Mouse (Mus musculus) lung, embryonic 16.5 days (tissue): ENCODE measurements around the gene Snrpg. TPM values are rescaled to one million over a fixed set of nuclear protein-coding genes. Genes with fewer than 3 reads are reported as not detected.

Source experiments
- ATAC-seq: fragments of 200-750 bp; cut with Nextera tagmentation; 2 replicates; pipeline ENCODE4 v1.8.0; 2017; ENCODE audit warnings: low read depth, mild to moderate bottlenecking, moderate library complexity
- H3K27ac ChIP-seq: fragments of 300-500 bp; sonication (generic); 2 replicates; pipeline ENCODE4 v1.5.1; 2014; ENCODE audit warnings: mild to moderate bottlenecking, control low read depth, low read length
- H3K27me3 ChIP-seq: fragments of 300-500 bp; sonication (generic); 2 replicates; pipeline ENCODE4 v1.6.1; 2014; ENCODE audit warnings: low read depth, low read length, mixed read lengths; ENCODE audit not compliant: control insufficient read depth, insufficient read depth
- H3K36me3 ChIP-seq: fragments of 300-500 bp; sonication (generic); 2 replicates; pipeline ENCODE4 v1.6.1; 2014; ENCODE audit warnings: low read length; ENCODE audit not compliant: control insufficient read depth, insufficient read depth
- H3K4me1 ChIP-seq: fragments of 300-500 bp; sonication (generic); replicated peaks from 2 replicates; pipeline ENCODE4 v1.6.1; 2014; ENCODE audit warnings: low read length, mixed read lengths; ENCODE audit not compliant: control insufficient read depth, insufficient read depth
- H3K4me2 ChIP-seq: fragments of 300-500 bp; sonication (generic); 2 replicates; pipeline ENCODE4 v1.6.1; 2014; ENCODE audit warnings: low read depth, low read length, control low read depth
- H3K4me3 ChIP-seq: fragments of 300-500 bp; sonication (generic); 2 replicates; pipeline ENCODE4 v1.5.1; 2014; ENCODE audit warnings: mild to moderate bottlenecking, low read length, control low read depth
- H3K9ac ChIP-seq: fragments of 300-500 bp; sonication (generic); 2 replicates; pipeline ENCODE4 v1.6.1; 2014; ENCODE audit warnings: low read length, control low read depth
- H3K9me3 ChIP-seq: fragments of 300-500 bp; sonication (generic); 2 replicates; pipeline ENCODE4 v1.6.1; 2016; ENCODE audit warnings: low read length; ENCODE audit not compliant: control insufficient read depth
- WGBS: fragments of 180-500 bp; shearing (Covaris S2); extraction: QIAGEN DNeasy Blood & Tissue Kit; methylation state at CpG from one replicate; pipeline ENCODE4 v1.1.7; 2014; 5-methylcytosine and 5-hydroxymethylcytosine counted together
- polyA plus RNA-seq: library from polyadenylated mRNA; unstranded; fragments of >200 nt; fragmentation: Nextera tagmentation; extraction: Ambion mirVana; gene quantifications from 2 replicates; pipeline ENCODE4 v1.2.1, GENCODE M21; 2015

Gene Snrpg
- polyA plus RNA-seq, 1 experiment from 2014 or later = 523 TPM

DNA sequence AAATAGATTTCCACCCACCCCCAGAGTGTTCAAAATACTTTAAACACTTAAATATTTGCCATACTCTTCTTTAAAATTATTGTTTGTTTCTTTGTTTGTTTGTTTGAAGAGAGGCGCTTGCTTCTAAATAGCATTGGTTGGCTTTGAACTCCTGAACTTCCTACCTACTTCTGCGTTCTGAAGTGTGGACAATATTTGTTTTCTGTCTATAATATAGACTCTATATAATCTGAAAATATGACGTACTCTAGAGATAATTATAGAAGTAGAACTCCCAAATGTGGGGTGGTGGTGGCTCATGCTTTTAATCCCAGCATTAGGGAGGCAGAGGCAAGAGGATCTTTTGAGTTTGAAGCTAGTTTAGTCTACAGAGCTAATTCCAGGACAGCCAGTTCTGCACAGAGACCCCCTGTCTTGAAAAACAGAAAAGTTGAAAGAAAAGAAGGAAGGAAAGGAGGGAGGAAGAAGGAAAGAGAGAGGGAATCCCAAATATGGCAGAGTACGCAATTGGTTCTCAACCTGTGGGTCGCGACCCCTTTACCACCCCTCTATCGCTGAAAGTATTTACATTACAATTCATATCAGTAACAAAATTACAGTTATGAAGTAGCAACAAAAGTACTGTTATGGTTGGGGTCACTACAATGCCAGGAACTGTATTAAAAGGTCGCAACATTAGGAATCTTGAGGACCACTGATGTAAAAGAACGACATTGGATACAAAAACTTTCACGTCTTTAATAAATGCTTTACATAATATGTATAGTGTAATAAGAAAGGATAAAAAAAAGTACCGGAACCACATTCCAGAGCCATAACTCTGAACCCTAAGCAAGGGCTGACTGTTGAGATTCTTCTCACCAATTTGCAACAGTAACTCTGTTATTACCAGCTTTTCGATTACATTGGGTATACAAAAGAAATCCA is 31.8 kb downstream of the Snrpg start:
- Histone ChIP-seq H3K4me1 (peaks cover 6% of the 10 kb centered on the region), H3K27me3 (no peaks in the 10 kb centered on the region), H3K9me3 (no peaks in the 10 kb centered on the region), H3K4me3 (peak overlapping the region; percentile 80), H3K9ac (peak overlapping the region; percentile 45), H3K4me2 (peak overlapping the region; percentile 52), H3K27ac (no peak overlapping the region), H3K36me3 (peaks cover 5% of the 10 kb centered on the region; the same call in 1 of the 2 replicates)
- 27% methylated on average over 12 of the region's 12 CpGs for WGBS
- no peak for ATAC-seq

DNA sequence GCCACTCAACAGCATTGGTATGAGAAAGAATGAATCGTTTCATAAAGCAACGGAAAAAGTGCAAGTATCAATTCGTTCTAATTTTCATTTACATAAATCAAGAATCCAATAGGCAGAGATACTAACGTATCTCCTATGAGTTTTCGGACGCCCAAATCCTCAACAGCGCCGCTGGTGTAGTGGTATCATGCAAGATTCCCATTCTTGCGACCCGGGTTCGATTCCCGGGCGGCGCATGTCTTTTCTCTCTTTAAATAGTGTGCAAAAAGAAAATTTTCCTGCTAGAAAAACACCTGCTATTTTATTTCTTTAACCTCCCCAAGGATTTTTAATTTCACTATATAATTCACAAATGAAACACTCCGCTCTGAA is 32.6 kb downstream of the Snrpg start:
- peaks cover 6% of the 10 kb centered on the region for H3K4me1 ChIP-seq
- peak overlapping the region; percentile 52 for H3K4me2 ChIP-seq
- H3K4me3 ChIP-seq = peak overlapping the region; percentile 80
- H3K9me3 ChIP-seq = no peaks in the 10 kb centered on the region
- no peaks in the 10 kb centered on the region for H3K27me3 ChIP-seq
- under 1% methylated on average over 15 of the region's 15 CpGs for WGBS
- H3K27ac ChIP-seq = peak overlapping the region; percentile 100
- no peak overlapping the region; the same call in 1 of the 2 replicates for H3K9ac ChIP-seq
- peak; percentile 73 for ATAC-seq
- peaks cover 5% of the 10 kb centered on the region; the same call in 1 of the 2 replicates for H3K36me3 ChIP-seq

DNA sequence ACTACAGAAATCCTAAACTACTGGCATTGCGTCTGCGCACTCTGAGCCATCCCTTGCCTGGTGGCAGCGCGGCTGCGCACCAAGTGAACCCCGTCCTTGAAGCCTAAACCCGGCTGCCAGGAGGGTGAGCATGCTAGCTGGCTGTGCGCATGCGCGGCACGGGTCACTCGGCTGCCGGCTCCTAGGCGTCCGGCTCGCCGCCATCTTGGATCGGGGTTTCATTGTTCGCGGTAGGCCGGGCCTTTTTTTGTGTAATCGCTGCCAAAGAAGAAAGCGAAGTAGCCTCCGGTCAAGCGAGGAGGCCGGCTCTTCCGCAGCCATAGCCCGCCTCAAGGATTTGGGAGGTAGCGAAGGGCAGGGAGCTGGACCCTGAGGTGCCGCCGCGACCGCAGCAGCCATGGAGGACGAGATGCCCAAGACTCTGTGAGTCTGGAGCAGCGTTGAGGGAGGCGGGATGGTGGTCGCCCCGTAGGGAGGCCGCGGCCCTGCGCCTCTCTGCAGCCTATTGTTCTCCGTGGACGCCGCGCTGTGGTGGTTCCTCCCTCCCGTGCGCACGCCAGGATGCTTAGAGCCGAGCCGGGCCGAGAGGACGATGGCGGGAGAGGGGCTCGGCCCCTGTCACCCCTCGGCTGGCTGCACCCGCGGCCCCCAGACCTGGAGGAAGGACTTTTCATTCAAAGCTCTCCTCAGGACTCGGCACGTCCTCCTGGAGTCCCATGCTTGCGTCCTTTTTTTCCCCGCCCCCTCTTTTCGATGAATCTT is 33.2 kb downstream of the Snrpg start, which contains the start of gene Tia1:
TSS of gene Tia1 (plus strand) at position 120 of the 762 bp plus-strand sequence.
- Histone ChIP-seq H3K4me1 (peaks cover 6% of the 10 kb centered on the region), H3K27me3 (no peaks in the 10 kb centered on the region), H3K4me2 (peak within 1 kb of the TSS; percentile 73), H3K27ac (peak within 1 kb of the TSS; percentile 100), H3K9me3 (no peaks in the 10 kb centered on the region), H3K36me3 (peaks cover 5% of the 10 kb centered on the region; the same call in 1 of the 2 replicates), H3K4me3 (peak within 1 kb of the TSS; percentile 80), H3K9ac (peak within 1 kb of the TSS; percentile 95)
- WGBS = under 1% methylated on average over 49 of the region's 62 CpGs
- ATAC-seq = peak; percentile 97

DNA sequence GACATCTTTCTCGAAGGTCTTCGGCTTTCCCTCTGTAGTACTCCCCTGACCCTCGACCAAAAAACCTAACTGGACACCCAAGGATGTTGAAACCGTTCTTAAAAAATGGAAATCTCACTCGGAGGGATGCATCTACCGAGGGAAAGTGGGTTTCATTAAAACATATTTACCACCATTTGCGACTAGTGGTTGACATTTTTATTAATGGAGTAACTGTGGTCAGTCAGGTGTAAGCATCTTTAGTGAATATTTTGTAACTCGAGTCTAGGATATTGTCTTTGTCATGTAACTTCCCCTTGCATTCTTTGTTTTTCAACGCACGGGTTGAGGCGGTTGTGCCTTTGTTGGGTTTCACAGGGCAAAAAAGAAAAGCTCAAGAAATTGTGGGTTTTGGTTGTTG is 33.9 kb downstream of the Snrpg start:
- H3K9me3 ChIP-seq = no peaks in the 10 kb centered on the region
- under 1% methylated on average over 11 of the region's 11 CpGs for WGBS
- peak overlapping the region; percentile 100 for H3K27ac ChIP-seq
- ATAC-seq = no peak
- no peaks in the 10 kb centered on the region for H3K27me3 ChIP-seq
- peaks cover 6% of the 10 kb centered on the region for H3K4me1 ChIP-seq
- peak overlapping the region; percentile 73 for H3K4me2 ChIP-seq
- H3K9ac ChIP-seq = peak overlapping the region; percentile 95
- H3K36me3 ChIP-seq = peaks cover 5% of the 10 kb centered on the region; the same call in 1 of the 2 replicates
- peak overlapping the region; percentile 80 for H3K4me3 ChIP-seq

DNA sequence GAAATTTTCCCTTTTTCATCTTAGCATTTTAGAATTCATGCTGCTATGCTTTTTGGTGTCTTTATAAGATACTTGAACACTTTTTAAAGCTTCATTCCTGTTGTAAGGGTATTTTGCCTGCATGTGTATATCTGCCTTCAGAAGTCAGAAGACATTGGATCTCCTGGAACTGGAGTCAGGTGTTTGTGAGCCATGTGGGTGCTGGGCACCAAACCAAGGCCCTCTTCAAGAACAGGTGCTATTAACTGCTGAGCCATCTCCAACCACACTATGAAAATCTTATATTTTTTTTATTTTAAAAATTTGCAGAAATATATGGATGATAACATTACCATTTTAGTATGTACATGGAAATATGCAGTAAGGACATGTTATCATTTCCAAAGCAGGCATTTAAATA is 35.2 kb downstream of the Snrpg start:
- H3K9ac ChIP-seq = no peak overlapping the region
- no peak overlapping the region for H3K4me3 ChIP-seq
- H3K9me3 ChIP-seq = no peaks in the 10 kb centered on the region
- H3K36me3 ChIP-seq = peaks cover 5% of the 10 kb centered on the region; the same call in 1 of the 2 replicates
- no peak for ATAC-seq
- H3K27ac ChIP-seq = no peak overlapping the region
- no peaks in the 10 kb centered on the region for H3K27me3 ChIP-seq
- peak overlapping the region; percentile 27; the same call in 1 of the 2 replicates for H3K4me2 ChIP-seq
- peaks cover 6% of the 10 kb centered on the region for H3K4me1 ChIP-seq

DNA sequence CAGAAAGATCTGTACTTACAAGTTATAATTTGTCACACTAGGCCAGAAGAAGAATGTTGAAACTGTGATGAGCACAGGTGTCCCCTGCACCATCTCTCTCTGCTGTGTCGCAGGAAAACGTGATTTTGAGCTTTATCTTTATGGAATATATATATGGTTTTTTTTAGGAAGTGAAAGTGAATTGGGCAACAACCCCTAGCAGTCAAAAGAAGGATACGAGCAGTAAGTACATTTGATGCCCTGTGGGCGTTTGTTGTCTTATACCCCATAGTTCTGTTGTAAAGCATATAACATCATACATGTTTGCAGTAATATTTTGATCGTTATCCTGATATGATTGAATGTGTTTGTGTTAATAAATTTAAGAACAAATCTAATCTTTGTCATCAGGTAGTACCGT is 47.6 kb downstream of the Snrpg start:
- Histone ChIP-seq H3K4me3 (no peak overlapping the region), H3K27ac (no peak overlapping the region), H3K27me3 (no peaks in the 10 kb centered on the region), H3K9ac (no peak overlapping the region), H3K4me2 (no peak overlapping the region), H3K9me3 (no peaks in the 10 kb centered on the region), H3K36me3 (peaks cover 45% of the 10 kb centered on the region), H3K4me1 (no peaks in the 10 kb centered on the region)
- WGBS = 86% methylated on average over 6 of the region's 6 CpGs
- ATAC-seq = no peak

DNA sequence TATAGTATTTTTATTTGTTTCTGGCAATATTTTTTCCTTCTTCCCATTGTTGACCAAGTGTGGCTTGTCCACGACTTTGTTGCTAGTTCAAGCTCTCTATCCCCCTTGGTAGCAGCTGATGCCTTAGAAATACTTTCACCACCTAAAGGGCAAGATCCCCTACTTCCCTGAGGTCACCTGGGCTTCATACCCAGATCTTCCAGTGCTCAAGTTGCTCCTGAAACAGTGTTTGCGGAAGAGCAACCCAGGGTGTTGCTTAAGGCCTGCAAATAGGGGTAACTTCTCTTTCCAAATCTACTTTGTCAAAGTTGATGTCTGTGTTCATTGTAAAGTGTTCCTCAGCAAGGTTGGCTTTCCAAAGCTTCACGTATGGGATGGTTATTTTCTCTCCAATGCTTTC is 48.1 kb downstream of the Snrpg start:
- H3K36me3 ChIP-seq = peaks cover 45% of the 10 kb centered on the region
- 90% methylated on average over 3 of the region's 3 CpGs for WGBS
- no peak for ATAC-seq

DNA sequence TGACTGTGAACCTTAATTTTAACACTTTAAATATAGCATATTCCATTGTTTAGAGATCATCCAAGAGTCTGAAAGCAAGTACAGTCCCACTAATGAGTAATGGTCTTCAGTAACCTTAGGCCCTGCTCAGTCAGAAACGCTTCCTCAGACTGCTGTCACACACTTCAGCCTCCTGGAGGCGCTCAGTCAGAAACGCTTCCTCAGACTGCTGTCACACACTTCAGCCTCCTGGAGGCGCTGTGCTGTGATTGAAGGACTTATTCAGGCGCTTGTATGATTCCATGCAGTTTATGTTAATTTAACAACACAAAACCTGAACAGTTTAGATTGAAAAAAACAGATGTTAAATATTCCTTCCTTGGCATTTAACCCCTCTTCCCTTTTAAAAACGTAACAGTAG is 49.4 kb downstream of the Snrpg start:
- Histone ChIP-seq H3K27me3 (no peaks in the 10 kb centered on the region), H3K27ac (no peak overlapping the region), H3K4me3 (no peak overlapping the region), H3K4me2 (no peak overlapping the region), H3K4me1 (no peaks in the 10 kb centered on the region), H3K9me3 (no peaks in the 10 kb centered on the region), H3K36me3 (peaks cover 49% of the 10 kb centered on the region), H3K9ac (no peak overlapping the region)
- WGBS = 76% methylated on average over 6 of the region's 6 CpGs
- ATAC-seq = no peak

More for the DNA sequence above, 48.1 kb downstream of the Snrpg start:
- no peak overlapping the region for H3K27ac ChIP-seq
- no peak overlapping the region for H3K4me3 ChIP-seq
- H3K4me2 ChIP-seq = no peak overlapping the region
- H3K9me3 ChIP-seq = no peaks in the 10 kb centered on the region
- no peaks in the 10 kb centered on the region for H3K27me3 ChIP-seq
- no peaks in the 10 kb centered on the region for H3K4me1 ChIP-seq
- no peak overlapping the region for H3K9ac ChIP-seq

DNA sequence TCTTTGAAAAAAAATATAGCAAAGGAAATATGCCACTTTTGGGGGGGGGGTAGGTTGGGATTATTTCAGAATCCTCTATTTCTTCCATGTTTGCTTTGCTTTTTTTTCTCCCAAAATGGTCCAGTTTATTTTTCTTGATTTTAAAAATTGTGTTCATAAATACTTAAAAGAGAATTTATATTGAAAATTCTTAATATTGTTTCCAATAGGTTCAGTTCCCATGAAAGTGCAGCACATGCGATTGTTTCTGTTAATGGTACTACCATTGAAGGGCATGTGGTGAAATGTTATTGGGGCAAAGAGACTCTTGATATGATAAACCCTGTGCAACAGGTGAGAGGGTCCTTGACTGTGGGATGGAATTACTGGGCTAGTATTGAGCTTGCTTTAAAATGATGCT is 55.3 kb downstream of the Snrpg start, which contains the start of gene Gm44790:
TSS of gene Gm44790 (plus strand) at position 301 of the 400 bp plus-strand sequence.
- WGBS = 96% methylated on average over 1 of the region's 1 CpGs
- H3K9me3 ChIP-seq = no peaks in the 10 kb centered on the region
- no peak within 1 kb of the TSS for H3K9ac ChIP-seq
- no peak for ATAC-seq
- no peak within 1 kb of the TSS for H3K4me3 ChIP-seq
- H3K4me2 ChIP-seq = no peak within 1 kb of the TSS
- H3K27ac ChIP-seq = no peak within 1 kb of the TSS
- no peaks in the 10 kb centered on the region for H3K4me1 ChIP-seq
- peaks cover 48% of the 10 kb centered on the region for H3K36me3 ChIP-seq
- H3K27me3 ChIP-seq = no peaks in the 10 kb centered on the region
